Mouse (Mus musculus) CH12.LX (cell line): ENCODE measurements around the gene Isl1. TPM values are rescaled to one million over a fixed set of nuclear protein-coding genes. Genes with fewer than 3 reads are reported as not detected.

Experiments used
- DNase-seq: peaks from one replicate; pipeline ENCODE4 v3.0.0-alpha.2; 2013; ENCODE audit errors: extremely low read depth
- H3K27ac ChIP-seq: 2 replicates; pipeline ENCODE4 v1.5.1; 2012; ENCODE audit warnings: low read depth, mild to moderate bottlenecking, control low read depth, moderate library complexity; ENCODE audit not compliant: insufficient read depth
- H3K27me3 ChIP-seq: replicated peaks from 2 replicates; pipeline ENCODE3; 2012; ENCODE audit warnings: inconsistent platforms
- H3K36me3 ChIP-seq, 2 experiments: replicated peaks in 1 of 2; 2 replicates each; pipeline versions ENCODE3 to v1.6.1; 2012; ENCODE audit warnings: inconsistent platforms in 1 of 2, low read length in 1 of 2, mild to moderate bottlenecking in 1 of 2, mixed read lengths in 1 of 2, moderate library complexity in 1 of 2; ENCODE audit not compliant: control insufficient read depth in 1 of 2, insufficient read depth in 1 of 2
- H3K4me1 ChIP-seq, 2 experiments: 2 replicates each; pipeline ENCODE4 v1.6.1; 2012; ENCODE audit warnings: inconsistent platforms in 1 of 2, moderate library complexity in 1 of 2; ENCODE audit not compliant: insufficient read depth in 2 of 2, control insufficient read depth in 1 of 2
- H3K4me2 ChIP-seq: 2 replicates; pipeline ENCODE4 v1.6.1; 2012; ENCODE audit warnings: low read depth, mild to moderate bottlenecking, control low read depth; ENCODE audit not compliant: poor library complexity, insufficient read depth, severe bottlenecking
- H3K4me3 ChIP-seq, 3 experiments: fragments of 150-350 bp in 1 of 3; sonication (generic) in 1 of 3; replicated peaks in 1 of 3; 2 replicates each; pipeline versions ENCODE3 to v1.5.1; 2011 to 2012; ENCODE audit warnings: low read depth in 2 of 3, low read length in 2 of 3, mild to moderate bottlenecking in 2 of 3, moderate library complexity in 2 of 3, control low read depth in 1 of 3, improper control_type of control experiment in 1 of 3, inconsistent platforms in 1 of 3, mixed read lengths in 1 of 3; ENCODE audit not compliant: poor library complexity in 1 of 3
- H3K79me2 ChIP-seq: replicated peaks from 2 replicates; pipeline ENCODE4 v1.6.1; 2012; ENCODE audit warnings: mild to moderate bottlenecking, moderate library complexity; ENCODE audit not compliant: control insufficient read depth, poor library complexity, insufficient read depth, severe bottlenecking; ENCODE audit errors: extremely low read depth
- H3K9ac ChIP-seq: 2 replicates; pipeline ENCODE4 v1.6.1; 2012; ENCODE audit warnings: low read depth, mild to moderate bottlenecking, control low read depth, moderate library complexity; ENCODE audit not compliant: insufficient read depth
- H3K9me3 ChIP-seq: replicated peaks from 2 replicates; pipeline ENCODE3; 2012; ENCODE audit warnings: low read length, inconsistent platforms, mixed read lengths
- BHLHE40 ChIP-seq: IDR thresholded peaks from 2 replicates; pipeline ENCODE4 v1.6.1; 2011; ENCODE audit warnings: mild to moderate bottlenecking, low read depth, low read length, improper control_type of control experiment
- CHD1 ChIP-seq: IDR thresholded peaks from 2 replicates; pipeline ENCODE4 v1.6.1; 2012; ENCODE audit warnings: low read depth, low read length, improper control_type of control experiment, inconsistent platforms
- CHD2 ChIP-seq: IDR thresholded peaks from 2 replicates; pipeline ENCODE4 v1.6.1; 2011; ENCODE audit warnings: low read length, improper control_type of control experiment
- E2F4 ChIP-seq: IDR thresholded peaks from 2 replicates; pipeline ENCODE4 v1.6.1; 2011; ENCODE audit warnings: low read depth, low read length, improper control_type of control experiment; ENCODE audit not compliant: insufficient replicate concordance
- ELF1 ChIP-seq: IDR thresholded peaks from 2 replicates; pipeline ENCODE4 v1.6.1; 2014; ENCODE audit warnings: low read depth, mild to moderate bottlenecking, inconsistent platforms, low read length, improper control_type of control experiment
- EP300 ChIP-seq: IDR thresholded peaks from 2 replicates; pipeline ENCODE4 v1.6.1; 2011; ENCODE audit warnings: low read length, improper control_type of control experiment
- ETS1 ChIP-seq: conservative IDR thresholded peaks from 2 replicates; pipeline ENCODE4 v1.6.1; 2012; ENCODE audit warnings: low read depth, mild to moderate bottlenecking, inconsistent platforms, low read length, improper control_type of control experiment, moderate library complexity
- HCFC1 ChIP-seq: IDR thresholded peaks from 2 replicates; pipeline ENCODE4 v1.6.1; 2012; ENCODE audit warnings: low read depth, mild to moderate bottlenecking, inconsistent platforms, low read length, improper control_type of control experiment
- IRF4 ChIP-seq: IDR thresholded peaks from 2 replicates; pipeline ENCODE4 v1.6.1; 2014; ENCODE audit warnings: low read depth, mild to moderate bottlenecking, inconsistent platforms, low read length, improper control_type of control experiment
- JUND ChIP-seq: conservative IDR thresholded peaks from 2 replicates; pipeline ENCODE4 v1.6.1; 2011; ENCODE audit warnings: low read depth, low read length, improper control_type of control experiment
- MAX ChIP-seq: IDR thresholded peaks from 2 replicates; pipeline ENCODE4 v1.6.1; 2011; ENCODE audit warnings: low read length, improper control_type of control experiment
- MAZ ChIP-seq: IDR thresholded peaks from 2 replicates; pipeline ENCODE4 v1.6.1; 2012; ENCODE audit warnings: low read depth, mild to moderate bottlenecking, inconsistent platforms, low read length, improper control_type of control experiment, moderate library complexity
- MEF2A ChIP-seq: IDR thresholded peaks from 2 replicates; pipeline ENCODE4 v1.6.1; 2014; ENCODE audit warnings: low read depth, mild to moderate bottlenecking, inconsistent platforms, low read length, improper control_type of control experiment, borderline replicate concordance
- MXI1 ChIP-seq: IDR thresholded peaks from 2 replicates; pipeline ENCODE4 v1.6.1; 2011; ENCODE audit warnings: mild to moderate bottlenecking, low read depth, low read length, improper control_type of control experiment
- MYC ChIP-seq: IDR thresholded peaks from 2 replicates; pipeline ENCODE4 v1.6.1; 2011; ENCODE audit warnings: low read depth, mild to moderate bottlenecking, improper control_type of control experiment, low read length
- NELFE ChIP-seq: IDR thresholded peaks from 2 replicates; pipeline ENCODE4 v1.6.1; 2011; ENCODE audit warnings: low read depth, low read length, improper control_type of control experiment
- NRF1 ChIP-seq: IDR thresholded peaks from 2 replicates; pipeline ENCODE4 v1.6.1; 2014; ENCODE audit warnings: low read depth, mild to moderate bottlenecking, inconsistent platforms, low read length, improper control_type of control experiment, moderate library complexity
- PAX5 ChIP-seq: IDR thresholded peaks from 2 replicates; pipeline ENCODE4 v1.6.1; 2012; ENCODE audit warnings: low read length, inconsistent platforms, mixed read lengths
- POLR2A ChIP-seq: IDR thresholded peaks from 2 replicates; pipeline ENCODE4 v1.6.1; 2011; ENCODE audit warnings: low read depth, mild to moderate bottlenecking, improper control_type of control experiment, low read length
- RCOR1 ChIP-seq: conservative IDR thresholded peaks from 2 replicates; pipeline ENCODE4 v1.6.1; 2012; ENCODE audit warnings: low read depth, mild to moderate bottlenecking, inconsistent platforms, low read length, improper control_type of control experiment
- SMC3 ChIP-seq: IDR thresholded peaks from 2 replicates; pipeline ENCODE4 v1.6.1; 2011; ENCODE audit warnings: low read depth, low read length, improper control_type of control experiment
- TBP ChIP-seq: conservative IDR thresholded peaks from 2 replicates; pipeline ENCODE4 v1.6.1; 2011; ENCODE audit warnings: low read depth, low read length, improper control_type of control experiment
- TCF12 ChIP-seq: IDR thresholded peaks from 2 replicates; pipeline ENCODE4 v1.6.1; 2014; ENCODE audit warnings: low read depth, mild to moderate bottlenecking, inconsistent platforms, low read length, improper control_type of control experiment
- UBTF ChIP-seq: IDR thresholded peaks from 2 replicates; pipeline ENCODE4 v1.6.1; 2012; ENCODE audit warnings: low read depth, mild to moderate bottlenecking, inconsistent platforms, low read length, improper control_type of control experiment, moderate library complexity
- USF2 ChIP-seq: conservative IDR thresholded peaks from 2 replicates; pipeline ENCODE4 v1.6.1; 2011; ENCODE audit warnings: low read depth, low read length, improper control_type of control experiment
- ZC3H11A ChIP-seq: IDR thresholded peaks from 2 replicates; pipeline ENCODE4 v1.6.1; 2012; ENCODE audit warnings: low read depth, mild to moderate bottlenecking, inconsistent platforms, low read length, improper control_type of control experiment
- dilution Hi-C: fragments of 300-500 bp; cut with MboI; formaldehyde crosslinking; loops from 2 replicates; pipeline ENCODE4 v1.14.3; 2020; ENCODE audit warnings: low sequenced_read_pairs; ENCODE audit not compliant: extremely low pct_unique_long_range_greater_than_20kb, extremely low pct_ligation_motif_present
- in situ Hi-C: fragments of 300-500 bp; cut with MboI; formaldehyde crosslinking; loops from 3 replicates; pipeline ENCODE4 v1.14.3; 2019; ENCODE audit warnings: low sequenced_read_pairs, low pct_ligation_motif_present, low pct_unique_long_range_greater_than_20kb, mixed read lengths
- polyA plus RNA-seq: library from polyadenylated mRNA; unstranded; fragments of >175 nt; gene quantifications from 2 replicates; pipeline ENCODE4 v1.2.1, GENCODE M21; 2012; ENCODE audit warnings: low read depth; ENCODE audit not compliant: insufficient read length
- total RNA-seq, 2 experiments: library from RNA; depleted of rRNA; stranded (reverse); fragments of 300-350 nt in 1 of 2; fragments of >200 nt in 1 of 2; gene quantifications; 2 replicates each; pipeline ENCODE4 v1.2.3; 2012 to 2014

Isl1 gene
- total and polyA plus RNA-seq, 3 experiments: not detected

GRCm38 (mm10) chr13:116310463-116310765 is 925 bp upstream of the Isl1 start:
- Histone ChIP-seq H3K27me3 (no peaks in the 10 kb centered on the region), H3K36me3 (no peaks in the 10 kb centered on the region)
- TF ChIP-seq CHD2: no peak
- no peak for TF ChIP-seq MAX
- TF ChIP-seq NELFE: no peak
- no peak for TF ChIP-seq ZC3H11A
- no peak for TF ChIP-seq RCOR1
- no peak for TF ChIP-seq MEF2A
- no peak for TF ChIP-seq TBP
- TF ChIP-seq MXI1: no peak
- no peak for TF ChIP-seq CHD1
- TF ChIP-seq SMC3: no peak
- TF ChIP-seq E2F4: no peak
- TF ChIP-seq BHLHE40: no peak
- TF ChIP-seq IRF4: no peak
- TF ChIP-seq MAZ: no peak
- no peak for TF ChIP-seq JUND

GRCm38 (mm10) chr13:116308933-116309583 is 431 bp downstream of the Isl1 start:
- Histone ChIP-seq H3K36me3 (no peaks in the 10 kb centered on the region), H3K27me3 (no peaks in the 10 kb centered on the region), H3K9ac (no peak overlapping the region), H3K4me2 (no peak overlapping the region), H3K79me2 (no peaks in the 10 kb centered on the region), H3K4me3 (no peak overlapping the region), H3K27ac (no peak overlapping the region), H3K4me1 (no peaks in the 10 kb centered on the region), H3K9me3 (peaks cover 55% of the 10 kb centered on the region)
- in situ Hi-C loops: no loop called here
- dilution Hi-C loops: no loop called here
- TF ChIP-seq ZC3H11A (no peak), PAX5 (no peak), MYC (no peak), USF2 (no peak), CHD2 (no peak), NELFE (no peak), IRF4 (no peak), ETS1 (no peak), ELF1 (no peak), HCFC1 (no peak), POLR2A (no peak), NRF1 (no peak), UBTF (no peak), CHD1 (no peak), EP300 (no peak), TCF12 (no peak), MXI1 (no peak)
- no peak for DNase-seq

More at GRCm38 (mm10) chr13:116310463-116310765, 925 bp upstream of the Isl1 start:
- Histone ChIP-seq H3K79me2 (no peaks in the 10 kb centered on the region), H3K9ac (no peak overlapping the region), H3K4me2 (no peak overlapping the region), H3K9me3 (peaks cover 50% of the 10 kb centered on the region), H3K4me1 (no peaks in the 10 kb centered on the region), H3K4me3 (no peak overlapping the region), H3K27ac (no peak overlapping the region)
- DNase-seq: no peak
- dilution Hi-C loops: no loop called here
- in situ Hi-C loops: no loop called here
